Mouse (Mus musculus): ENCODE measurements at regions not wholly inside any gene's neighbourhood (a gene's known extent, or its start where the extent isn't known, plus 50 kb on each side); places are given as distances from the start of the nearest gene placed in this dataset.

GRCm38 (mm10) chr4:8367487-8368276 is 128.8 kb upstream of the Car8 start:
- no peak overlapping the region for H3K4me2 ChIP-seq (replicated peaks)
- no peaks in the 10 kb centered on the region for H3K27me3 ChIP-seq (replicated peaks)
- H3K27ac ChIP-seq: no peak overlapping the region
- H3K4me3 ChIP-seq (replicated peaks): no peak overlapping the region
- ATAC-seq: peak; percentile 65
- H3K9ac ChIP-seq: no peak overlapping the region
- H3K36me3 ChIP-seq: no peaks in the 10 kb centered on the region
- H3K4me1 ChIP-seq (replicated peaks): 0 out of 2 replicates have a peak, but pooled peaks cover 3% of the 10 kb centered on the region
- no peaks in the 10 kb centered on the region for H3K9me3 ChIP-seq
- WGBS: 58% methylated on average over 13 of the region's 13 CpGs

DNA sequence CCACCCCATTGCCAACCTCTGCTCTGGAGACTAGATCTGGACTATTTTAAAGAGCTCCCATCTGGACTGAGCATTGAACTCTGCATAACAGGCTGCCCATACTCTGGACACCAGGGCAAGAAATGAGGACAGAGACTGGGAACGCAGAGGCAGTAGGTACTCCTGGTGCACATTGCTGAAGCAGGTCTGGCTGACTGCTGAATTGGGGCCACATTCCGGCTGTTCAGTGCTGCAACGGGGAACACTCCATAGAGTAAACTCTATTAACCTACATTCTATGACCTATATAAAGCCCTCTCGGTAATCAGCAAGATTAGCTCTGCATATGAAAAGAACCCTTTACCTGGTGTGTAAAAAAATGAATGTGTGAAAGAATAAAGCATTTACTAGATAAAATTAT is 128.1 kb upstream of the Car8 start:
- peak; percentile 40; the same call in 1 of the 2 replicates for ATAC-seq
- 60% methylated on average over 4 of the region's 4 CpGs for WGBS
- Histone ChIP-seq H3K4me1 (replicated peaks) (0 out of 2 replicates have a peak, but pooled peaks cover 3% of the 10 kb centered on the region), H3K9ac (no peak overlapping the region), H3K27me3 (replicated peaks) (no peaks in the 10 kb centered on the region), H3K27ac (no peak overlapping the region), H3K4me3 (replicated peaks) (no peak overlapping the region), H3K4me2 (replicated peaks) (no peak overlapping the region), H3K9me3 (no peaks in the 10 kb centered on the region), H3K36me3 (no peaks in the 10 kb centered on the region)

- no peak overlapping the region for H3K27ac ChIP-seq
- no peaks in the 10 kb centered on the region for H3K36me3 ChIP-seq
- 0 out of 2 replicates have a peak, but pooled peaks cover 3% of the 10 kb centered on the region for H3K4me1 ChIP-seq (replicated peaks)
- WGBS: 71% methylated on average over 4 of the region's 4 CpGs
- no peak overlapping the region for H3K4me2 ChIP-seq (replicated peaks)
- H3K9ac ChIP-seq: no peak overlapping the region
- H3K9me3 ChIP-seq: no peaks in the 10 kb centered on the region
- H3K27me3 ChIP-seq (replicated peaks): no peaks in the 10 kb centered on the region
- no peak overlapping the region for H3K4me3 ChIP-seq (replicated peaks)
- ATAC-seq: no peak
Observed at GRCm38 (mm10) chr4:8362409-8362808, 123.6 kb upstream of the Car8 start.

GRCm38 (mm10) chr4:8361931-8362330 is 123.1 kb upstream of the Car8 start:
- Histone ChIP-seq H3K9me3 (no peaks in the 10 kb centered on the region), H3K36me3 (no peaks in the 10 kb centered on the region), H3K27me3 (replicated peaks) (no peaks in the 10 kb centered on the region), H3K27ac (no peak overlapping the region), H3K4me1 (replicated peaks) (0 out of 2 replicates have a peak, but pooled peaks cover 2% of the 10 kb centered on the region), H3K4me3 (replicated peaks) (no peak overlapping the region), H3K4me2 (replicated peaks) (no peak overlapping the region), H3K9ac (no peak overlapping the region)
- WGBS: 58% methylated on average over 2 of the region's 2 CpGs
- no peak for ATAC-seq

DNA sequence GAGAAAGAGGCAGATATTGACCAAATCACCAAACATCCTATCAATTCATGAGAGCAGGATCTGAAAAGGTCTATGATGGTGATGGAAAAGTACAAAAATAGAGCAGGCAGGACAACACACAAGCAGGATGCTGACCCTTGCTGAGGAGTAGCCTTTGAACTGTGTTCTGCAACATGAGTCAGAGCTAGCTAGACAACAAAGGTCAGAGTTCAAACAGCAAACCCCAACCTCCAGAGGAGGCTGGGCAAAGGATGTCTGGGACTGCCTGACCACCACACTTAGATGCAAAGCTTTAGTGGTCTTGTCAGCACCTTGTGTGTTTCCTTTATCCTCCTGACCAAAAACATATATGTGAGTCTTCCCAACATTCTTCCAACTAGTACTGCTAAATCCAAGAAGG is 122.5 kb upstream of the Car8 start:
- Histone ChIP-seq H3K4me2 (replicated peaks) (no peak overlapping the region), H3K4me1 (replicated peaks) (no peaks in the 10 kb centered on the region), H3K36me3 (no peaks in the 10 kb centered on the region), H3K4me3 (replicated peaks) (no peak overlapping the region), H3K27ac (no peak overlapping the region), H3K9me3 (no peaks in the 10 kb centered on the region), H3K9ac (no peak overlapping the region), H3K27me3 (replicated peaks) (no peaks in the 10 kb centered on the region)
- no peak for ATAC-seq

DNA sequence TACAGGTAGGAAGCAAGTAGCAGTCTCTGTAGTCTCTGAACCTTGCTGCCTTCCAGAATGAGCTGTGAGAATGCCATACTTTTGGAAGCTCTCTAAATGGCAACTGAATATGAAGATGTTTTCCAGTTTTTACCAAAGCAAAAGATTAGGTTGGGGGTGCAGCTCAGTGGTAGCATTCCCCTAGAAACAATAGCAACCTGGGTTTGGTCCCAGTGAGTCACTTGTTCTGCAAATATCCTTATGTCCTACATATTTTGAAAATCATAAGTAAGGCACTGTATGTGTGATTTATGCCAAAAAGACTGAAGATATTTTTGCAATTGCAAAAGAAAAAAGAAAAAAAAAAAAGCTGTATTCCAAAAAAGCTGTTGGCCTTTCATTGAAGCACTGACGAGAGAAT is 118.6 kb upstream of the Car8 start:
- WGBS: 88% methylated on average over 1 of the region's 1 CpGs
- no peak for ATAC-seq
- no peaks in the 10 kb centered on the region for H3K9me3 ChIP-seq

GRCm38 (mm10) chr4:8341928-8342327 is 103.1 kb upstream of the Car8 start:
- H3K27me3 ChIP-seq (replicated peaks): no peaks in the 10 kb centered on the region
- H3K4me1 ChIP-seq (replicated peaks): no peaks in the 10 kb centered on the region
- WGBS: 81% methylated on average over 4 of the region's 4 CpGs
- no peak overlapping the region for H3K4me3 ChIP-seq (replicated peaks)
- no peak for ATAC-seq
- H3K27ac ChIP-seq: no peak overlapping the region
- no peak overlapping the region for H3K4me2 ChIP-seq (replicated peaks)
- no peak overlapping the region for H3K9ac ChIP-seq
- H3K9me3 ChIP-seq: no peaks in the 10 kb centered on the region
- no peaks in the 10 kb centered on the region for H3K36me3 ChIP-seq

More for the DNA sequence above, 118.6 kb upstream of the Car8 start:
- Histone ChIP-seq H3K27ac (no peak overlapping the region), H3K4me3 (replicated peaks) (no peak overlapping the region), H3K36me3 (no peaks in the 10 kb centered on the region), H3K4me1 (replicated peaks) (no peaks in the 10 kb centered on the region), H3K4me2 (replicated peaks) (no peak overlapping the region), H3K27me3 (replicated peaks) (no peaks in the 10 kb centered on the region), H3K9ac (no peak overlapping the region)

DNA sequence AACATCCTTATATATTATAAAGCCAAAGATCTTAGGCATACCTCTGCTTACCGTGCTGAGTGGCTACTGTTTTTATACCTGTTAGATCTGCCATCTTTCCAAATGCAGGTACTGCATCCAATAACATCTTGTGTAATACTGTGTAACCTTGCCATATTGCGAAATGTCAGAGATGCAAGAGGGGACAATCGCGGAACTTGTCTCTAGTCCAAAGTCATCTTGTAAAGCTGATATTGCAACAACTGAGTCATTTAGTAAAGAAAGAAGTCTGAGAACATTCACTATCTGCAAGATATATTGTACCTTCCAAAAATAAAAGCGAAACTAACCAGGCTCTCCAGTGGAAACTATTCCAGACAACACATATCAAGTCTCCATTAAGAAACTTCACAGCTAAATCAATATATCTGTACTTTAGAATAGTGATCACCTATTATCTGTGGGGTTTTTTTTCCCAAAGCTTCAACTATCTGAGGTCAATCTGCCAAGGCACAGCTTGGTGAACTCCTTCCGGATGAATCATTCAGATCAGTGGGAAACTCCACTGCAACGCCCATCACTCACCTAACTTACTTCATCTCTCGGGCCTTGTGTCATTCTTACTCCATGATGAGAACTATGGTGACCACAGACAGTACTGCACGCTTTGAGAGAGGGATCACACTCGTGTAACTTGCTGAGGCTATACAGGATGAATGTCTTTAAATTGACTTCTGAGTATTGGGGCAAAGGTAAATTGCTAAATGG is 70.6 kb upstream of the Car8 start:
- Histone ChIP-seq H3K4me2 (replicated peaks) (no peak overlapping the region), H3K27me3 (replicated peaks) (no peaks in the 10 kb centered on the region), H3K4me3 (replicated peaks) (no peak overlapping the region), H3K4me1 (replicated peaks) (no peaks in the 10 kb centered on the region), H3K9ac (no peak overlapping the region), H3K27ac (no peak overlapping the region), H3K36me3 (no peaks in the 10 kb centered on the region), H3K9me3 (no peaks in the 10 kb centered on the region)
- 86% methylated on average over 10 of the region's 10 CpGs for WGBS
- ATAC-seq: peak; percentile 86

- Histone ChIP-seq H3K4me1 (replicated peaks) (no peaks in the 10 kb centered on the region), H3K27me3 (replicated peaks) (no peaks in the 10 kb centered on the region), H3K36me3 (no peaks in the 10 kb centered on the region), H3K9ac (no peak overlapping the region), H3K9me3 (no peaks in the 10 kb centered on the region), H3K27ac (no peak overlapping the region), H3K4me2 (replicated peaks) (no peak overlapping the region), H3K4me3 (replicated peaks) (no peak overlapping the region)
- 86% methylated on average over 1 of the region's 1 CpGs for WGBS
- no peak for ATAC-seq
Observed at GRCm38 (mm10) chr4:8292563-8292962, 53.7 kb upstream of the Car8 start.

GRCm38 (mm10) chr4:8291528-8292492 is 53.0 kb upstream of the Car8 start:
- no peak for ATAC-seq
- Histone ChIP-seq H3K4me3 (replicated peaks) (no peak overlapping the region), H3K4me2 (replicated peaks) (no peak overlapping the region), H3K9me3 (no peaks in the 10 kb centered on the region), H3K4me1 (replicated peaks) (no peaks in the 10 kb centered on the region), H3K9ac (no peak overlapping the region), H3K27me3 (replicated peaks) (no peaks in the 10 kb centered on the region), H3K27ac (no peak overlapping the region), H3K36me3 (no peaks in the 10 kb centered on the region)
- WGBS: 67% methylated on average over 11 of the region's 11 CpGs

DNA sequence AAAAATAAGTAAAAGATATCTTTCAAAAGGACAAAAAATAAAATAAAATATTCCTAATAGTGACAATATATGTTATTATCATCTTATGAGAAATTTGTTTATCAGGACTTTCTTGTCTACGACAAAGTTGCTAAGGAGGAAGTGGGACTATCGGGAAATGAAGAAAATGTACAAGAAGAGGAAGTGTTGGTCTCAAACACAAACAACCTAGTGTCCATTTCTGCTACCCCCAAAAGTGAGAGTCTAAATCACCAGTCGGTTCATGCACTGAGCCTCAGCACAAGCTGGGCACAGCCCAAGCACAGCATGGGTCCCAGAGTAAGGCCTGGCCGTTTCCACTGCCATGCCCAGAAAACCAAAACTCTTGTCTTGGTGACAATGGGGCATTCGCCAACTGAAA is 51.1 kb upstream of the Car8 start:
- H3K9ac ChIP-seq: no peak overlapping the region
- WGBS: 81% methylated on average over 5 of the region's 5 CpGs
- ATAC-seq: no peak
- H3K4me2 ChIP-seq (replicated peaks): no peak overlapping the region
- H3K27me3 ChIP-seq (replicated peaks): no peaks in the 10 kb centered on the region
- H3K36me3 ChIP-seq: no peaks in the 10 kb centered on the region
- no peaks in the 10 kb centered on the region for H3K4me1 ChIP-seq (replicated peaks)
- no peak overlapping the region for H3K4me3 ChIP-seq (replicated peaks)
- no peaks in the 10 kb centered on the region for H3K9me3 ChIP-seq
- H3K27ac ChIP-seq: no peak overlapping the region

Measured in intestine, embryonic 15.5 days (tissue).